Mouse (Mus musculus) intestine, embryonic 16.5 days (tissue): ENCODE measurements around the gene Gatb. TPM values are rescaled to one million over a fixed set of nuclear protein-coding genes. Genes with fewer than 3 reads are reported as not detected.
A peak's percentile ranks its signal among the peaks of the same experiment; 100 is the strongest.

ENCODE experiments used
- ATAC-seq: fragments of 200-750 bp; cut with Nextera tagmentation; 2 replicates; pipeline ENCODE4 v1.8.0; 2017; ENCODE audit warnings: moderate TSS enrichment, moderate library complexity
- H3K27ac ChIP-seq: fragments of 300-500 bp; sonication (generic); 2 replicates; pipeline ENCODE4 v1.5.1; 2014; ENCODE audit warnings: mild to moderate bottlenecking, low read length
- H3K27me3 ChIP-seq: fragments of 300-500 bp; sonication (generic); replicated peaks from 2 replicates; pipeline ENCODE4 v1.6.1; 2014; ENCODE audit warnings: low read length, control low read depth, mixed read lengths; ENCODE audit not compliant: control insufficient read depth, insufficient read depth
- H3K36me3 ChIP-seq: fragments of 300-500 bp; sonication (generic); 2 replicates; pipeline ENCODE4 v1.6.1; 2014; ENCODE audit warnings: low read length, control low read depth; ENCODE audit not compliant: control insufficient read depth, insufficient read depth
- H3K4me1 ChIP-seq: fragments of 300-500 bp; sonication (generic); 2 replicates; pipeline ENCODE4 v1.6.1; 2014; ENCODE audit warnings: low read length, control low read depth, mixed read lengths; ENCODE audit not compliant: control insufficient read depth, insufficient read depth
- H3K4me2 ChIP-seq: fragments of 300-500 bp; sonication (generic); 2 replicates; pipeline ENCODE4 v1.6.1; 2014; ENCODE audit warnings: low read depth, low read length, control low read depth
- H3K4me3 ChIP-seq: fragments of 300-500 bp; sonication (generic); 2 replicates; pipeline ENCODE4 v1.5.1; 2014; ENCODE audit warnings: mild to moderate bottlenecking, low read length
- H3K9ac ChIP-seq: fragments of 300-500 bp; sonication (generic); 2 replicates; pipeline ENCODE4 v1.6.1; 2014; ENCODE audit warnings: low read depth, low read length
- H3K9me3 ChIP-seq: fragments of 300-500 bp; sonication (generic); 2 replicates; pipeline ENCODE4 v1.6.1; 2016; ENCODE audit warnings: low read length, control low read depth; ENCODE audit not compliant: control insufficient read depth
- WGBS: fragments of 180-500 bp; shearing (Covaris S2); extraction: QIAGEN DNeasy Blood & Tissue Kit; methylation state at CpG from one replicate; pipeline ENCODE4 v1.1.7; 2014; 5-methylcytosine and 5-hydroxymethylcytosine counted together
- polyA plus RNA-seq: library from polyadenylated mRNA; unstranded; fragments of >200 nt; fragmentation: Nextera tagmentation; extraction: Ambion mirVana; gene quantifications from 2 replicates; pipeline ENCODE4 v1.2.1, GENCODE M21; 2015

The Gatb gene
- polyA plus RNA-seq, 1 experiment from 2014 or later, result 37.8 TPM

DNA sequence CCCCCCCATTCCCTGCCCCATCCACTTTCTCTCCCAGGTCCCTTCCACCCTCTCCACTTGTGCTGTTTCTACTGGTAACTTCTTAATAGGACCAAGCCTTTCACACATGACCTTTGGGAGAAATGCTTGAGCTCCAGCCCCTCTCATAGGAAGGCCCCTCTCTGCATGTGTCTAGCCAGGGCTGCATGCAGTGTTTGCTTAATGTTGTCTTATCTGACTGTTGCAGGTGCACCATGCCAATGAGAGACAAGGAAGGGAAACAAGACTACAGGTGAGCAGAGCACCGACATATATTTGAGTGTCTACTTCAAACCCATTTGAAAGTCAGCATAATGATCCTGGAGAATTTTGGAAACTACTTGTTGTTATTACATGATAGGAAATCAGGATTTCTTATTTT, 42.5 kb downstream of the Gatb start:
- H3K27me3 ChIP-seq, result no peaks in the 10 kb centered on the region
- no peak overlapping the region for H3K9ac ChIP-seq
- H3K4me3 ChIP-seq, result no peak overlapping the region
- no peaks in the 10 kb centered on the region for H3K9me3 ChIP-seq
- 96% methylated on average over 1 of the region's 1 CpGs for WGBS
- no peak overlapping the region for H3K4me2 ChIP-seq
- no peaks in the 10 kb centered on the region for H3K4me1 ChIP-seq
- no peaks in the 10 kb centered on the region for H3K36me3 ChIP-seq
- no peak for ATAC-seq
- no peak overlapping the region for H3K27ac ChIP-seq

DNA sequence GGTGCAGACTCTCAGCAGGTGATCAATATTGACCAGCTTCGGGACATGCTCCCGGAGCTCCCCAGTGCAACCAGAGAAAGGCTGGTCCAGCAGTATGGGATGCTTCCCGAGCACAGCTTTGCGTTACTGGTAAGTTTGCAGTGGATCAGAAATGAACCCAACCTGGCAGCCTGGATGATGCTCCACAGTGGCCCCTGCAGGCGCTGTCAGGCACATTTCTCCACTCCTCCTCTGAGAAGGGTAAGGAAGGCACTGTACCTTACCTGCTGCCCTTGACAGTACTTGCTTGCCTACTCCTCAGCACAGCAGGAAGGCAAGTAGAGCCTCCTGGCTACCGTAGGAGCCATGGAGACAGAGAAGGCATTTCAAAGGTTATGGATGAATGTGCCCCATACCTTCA, 45.0 kb downstream of the Gatb start:
- no peaks in the 10 kb centered on the region for H3K9me3 ChIP-seq
- no peak overlapping the region for H3K4me2 ChIP-seq
- ATAC-seq, result no peak
- 82% methylated on average over 6 of the region's 6 CpGs for WGBS
- H3K4me1 ChIP-seq, result no peaks in the 10 kb centered on the region
- no peaks in the 10 kb centered on the region for H3K27me3 ChIP-seq
- H3K27ac ChIP-seq, result no peak overlapping the region
- no peak overlapping the region for H3K9ac ChIP-seq
- no peak overlapping the region for H3K4me3 ChIP-seq
- no peaks in the 10 kb centered on the region for H3K36me3 ChIP-seq

DNA sequence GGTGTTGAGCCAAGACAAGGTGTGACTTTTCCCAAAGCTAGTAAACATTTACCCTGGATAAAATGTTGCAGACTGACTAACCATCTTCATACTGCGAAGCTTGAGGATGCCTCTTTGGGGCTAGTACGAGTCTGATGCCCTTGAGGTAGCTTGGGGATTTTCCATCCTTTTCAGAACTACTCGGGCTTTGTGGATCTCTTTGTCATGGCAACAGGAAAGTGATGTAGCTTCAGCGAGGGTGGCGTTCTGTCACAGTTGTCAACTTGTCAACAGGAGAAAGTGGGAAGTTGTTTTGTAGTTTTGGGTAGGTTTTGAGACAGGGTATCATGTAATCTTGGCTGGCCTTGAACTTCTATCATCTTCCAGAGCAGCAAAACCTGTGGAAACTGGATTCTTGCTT, 45.4 kb downstream of the Gatb start:
- no peak overlapping the region for H3K4me3 ChIP-seq
- no peaks in the 10 kb centered on the region for H3K9me3 ChIP-seq
- 91% methylated on average over 5 of the region's 5 CpGs for WGBS
- no peak overlapping the region for H3K9ac ChIP-seq
- H3K4me1 ChIP-seq, result no peaks in the 10 kb centered on the region
- H3K27ac ChIP-seq, result no peak overlapping the region
- H3K36me3 ChIP-seq, result no peaks in the 10 kb centered on the region
- no peak for ATAC-seq
- no peaks in the 10 kb centered on the region for H3K27me3 ChIP-seq
- H3K4me2 ChIP-seq, result no peak overlapping the region

DNA sequence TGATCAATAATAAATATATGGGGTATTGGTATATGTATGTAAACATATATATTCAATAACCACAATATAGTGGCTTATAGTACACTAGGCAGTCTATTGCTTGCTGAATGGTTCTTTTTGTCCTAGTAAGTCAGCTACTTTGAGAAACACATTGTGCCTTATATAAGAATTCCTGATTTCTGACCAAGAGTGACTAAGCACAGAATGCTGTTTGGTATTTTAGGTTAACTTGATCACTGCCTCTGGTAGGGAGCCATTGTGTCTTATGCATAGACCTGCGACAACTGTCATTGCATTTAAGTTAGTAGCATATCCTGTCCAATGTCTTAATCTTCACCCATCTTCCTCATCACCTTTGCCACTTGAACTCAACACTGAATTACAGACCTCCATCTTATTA, 45.8 kb downstream of the Gatb start:
- Histone ChIP-seq H3K9ac (no peak overlapping the region), H3K4me2 (no peak overlapping the region)
- no peak for ATAC-seq

DNA sequence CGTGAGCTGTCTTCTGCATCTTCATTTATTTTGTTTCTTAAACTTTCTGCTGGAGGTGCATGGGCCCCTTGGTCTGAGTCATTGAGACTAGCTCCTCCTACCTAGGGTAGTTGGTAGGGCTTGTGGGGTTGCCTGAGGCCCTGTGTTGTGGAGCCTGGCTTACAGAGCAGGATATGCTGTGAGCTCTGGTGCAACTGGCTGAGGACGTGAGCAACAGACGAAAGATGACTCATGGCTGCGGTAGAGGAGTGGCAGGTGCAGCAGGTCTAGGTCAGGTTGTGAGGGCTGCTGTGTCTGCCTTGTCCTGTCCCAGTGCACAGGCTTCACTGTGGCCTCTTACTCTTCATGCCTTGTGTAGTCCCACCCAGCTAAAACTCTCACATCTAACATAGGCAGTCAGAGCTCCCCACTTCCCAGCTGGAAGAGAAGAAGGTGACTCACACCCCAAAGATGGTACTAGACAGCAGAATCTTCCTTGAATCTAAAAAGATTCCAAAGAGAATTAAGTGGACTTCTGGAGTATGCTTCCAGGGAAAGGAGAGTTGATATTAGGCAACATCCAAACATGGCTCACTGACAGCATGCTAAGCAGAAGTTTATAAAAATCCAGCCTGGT, 56.1 kb downstream of the Gatb start:
- Histone ChIP-seq H3K4me3 (no peak overlapping the region), H3K9ac (no peak overlapping the region), H3K27ac (no peak overlapping the region), H3K27me3 (no peaks in the 10 kb centered on the region), H3K9me3 (no peaks in the 10 kb centered on the region), H3K4me1 (0 out of 2 replicates have a peak, but pooled peaks cover 2% of the 10 kb centered on the region), H3K36me3 (no peaks in the 10 kb centered on the region), H3K4me2 (no peak overlapping the region)
- no peak for ATAC-seq
- WGBS, result 86% methylated on average over 4 of the region's 4 CpGs

More for the DNA sequence above, 45.8 kb downstream of the Gatb start:
- H3K9me3 ChIP-seq, result no peaks in the 10 kb centered on the region
- H3K4me1 ChIP-seq, result no peaks in the 10 kb centered on the region
- WGBS, result 94% methylated on average over 1 of the region's 1 CpGs
- H3K27me3 ChIP-seq, result no peaks in the 10 kb centered on the region
- H3K36me3 ChIP-seq, result no peaks in the 10 kb centered on the region
- no peak overlapping the region for H3K4me3 ChIP-seq
- no peak overlapping the region for H3K27ac ChIP-seq

DNA sequence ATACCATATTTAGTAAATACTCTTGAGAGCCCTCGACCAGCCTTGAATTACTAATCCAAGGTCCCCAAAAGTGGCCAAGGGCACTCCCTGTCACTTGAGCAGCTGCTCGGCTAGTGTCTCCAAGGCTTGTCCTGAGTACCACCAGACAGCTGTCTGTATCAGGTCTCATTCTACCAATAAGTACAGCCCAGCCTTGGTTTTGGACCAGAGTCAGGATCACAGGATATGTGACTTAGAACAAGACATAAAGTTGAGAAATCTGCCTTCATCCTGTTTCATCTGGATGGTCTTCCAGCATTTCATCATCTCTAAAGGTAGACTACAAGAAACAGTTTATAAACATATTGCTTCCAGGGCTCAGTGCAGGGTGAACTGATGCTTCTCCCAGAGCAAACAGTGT, 59.8 kb downstream of the Gatb start:
- 74% methylated on average over 2 of the region's 2 CpGs for WGBS

DNA sequence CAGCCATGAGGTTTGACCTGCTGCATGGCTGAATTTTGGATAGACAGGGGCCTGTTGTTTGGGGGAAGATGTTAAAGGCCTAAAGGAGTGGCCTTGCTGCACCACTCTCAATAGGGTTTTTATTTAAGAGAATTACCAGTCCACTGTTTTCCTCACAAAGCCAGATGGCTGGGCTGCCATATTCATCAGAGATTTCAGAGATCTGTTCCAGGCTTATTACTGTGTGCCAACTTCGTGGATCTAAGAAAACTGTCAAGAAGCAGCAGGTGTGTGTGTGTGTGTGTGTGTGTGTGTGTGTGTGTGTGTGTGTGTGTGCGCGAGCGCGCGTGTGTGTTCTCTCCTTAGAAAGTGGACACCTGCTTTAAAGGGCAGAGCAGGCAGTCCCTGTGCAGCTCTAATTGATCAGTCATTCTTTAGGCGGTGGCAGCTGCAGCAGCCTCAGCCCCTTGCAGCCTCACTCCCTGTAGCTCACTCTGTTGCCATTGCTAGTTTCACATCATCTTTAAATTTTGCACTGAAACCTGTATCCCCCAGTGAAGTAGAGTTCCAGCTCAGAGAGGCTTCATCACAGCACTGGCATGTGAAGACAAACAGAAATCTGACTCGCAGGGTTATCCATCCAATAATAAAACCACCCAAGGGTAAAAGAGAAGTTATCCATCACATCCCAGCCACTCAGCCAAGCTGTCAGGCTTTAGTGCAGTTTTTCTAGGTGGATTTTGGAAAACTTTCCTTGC, 60.6 kb downstream of the Gatb start:
- ATAC-seq, result no peak
- H3K9me3 ChIP-seq, result no peaks in the 10 kb centered on the region
- no peak overlapping the region for H3K4me2 ChIP-seq
- no peak overlapping the region for H3K9ac ChIP-seq
- no peak overlapping the region for H3K4me3 ChIP-seq
- no peak overlapping the region for H3K27ac ChIP-seq
- 73% methylated on average over 8 of the region's 8 CpGs for WGBS
- H3K4me1 ChIP-seq, result 0 out of 2 replicates have a peak, but pooled peaks cover 5% of the 10 kb centered on the region
- H3K27me3 ChIP-seq, result no peaks in the 10 kb centered on the region
- no peaks in the 10 kb centered on the region for H3K36me3 ChIP-seq

More for the DNA sequence above, 59.8 kb downstream of the Gatb start:
- H3K4me3 ChIP-seq, result no peak overlapping the region
- no peak overlapping the region for H3K27ac ChIP-seq
- 0 out of 2 replicates have a peak, but pooled peaks cover 5% of the 10 kb centered on the region for H3K4me1 ChIP-seq
- H3K27me3 ChIP-seq, result no peaks in the 10 kb centered on the region
- H3K36me3 ChIP-seq, result no peaks in the 10 kb centered on the region
- H3K9me3 ChIP-seq, result no peaks in the 10 kb centered on the region
- ATAC-seq, result no peak
- H3K9ac ChIP-seq, result no peak overlapping the region
- H3K4me2 ChIP-seq, result no peak overlapping the region

DNA sequence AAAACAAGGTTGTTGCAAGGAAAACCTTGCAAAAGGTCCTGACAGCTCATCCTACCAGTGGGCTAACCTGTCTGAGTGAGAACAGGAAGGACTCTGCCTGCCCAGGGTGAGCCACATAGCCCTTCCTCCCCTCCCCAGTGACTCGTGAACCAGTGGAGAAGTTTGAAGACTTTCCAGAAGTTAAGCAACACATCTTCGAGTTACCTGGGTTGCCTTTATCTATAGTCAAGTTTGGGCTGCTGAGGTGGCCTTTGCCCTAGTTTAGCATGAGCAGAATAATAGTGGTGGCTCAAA, 61.2 kb downstream of the Gatb start:
- Histone ChIP-seq H3K27ac (0 out of 2 replicates have a peak overlapping the region, but pooled peaks have one; percentile 4), H3K9me3 (no peaks in the 10 kb centered on the region), H3K27me3 (no peaks in the 10 kb centered on the region), H3K36me3 (no peaks in the 10 kb centered on the region), H3K4me1 (0 out of 2 replicates have a peak, but pooled peaks cover 5% of the 10 kb centered on the region), H3K4me2 (no peak overlapping the region), H3K9ac (no peak overlapping the region), H3K4me3 (no peak overlapping the region)
- 52% methylated on average over 2 of the region's 2 CpGs for WGBS
- no peak for ATAC-seq

DNA sequence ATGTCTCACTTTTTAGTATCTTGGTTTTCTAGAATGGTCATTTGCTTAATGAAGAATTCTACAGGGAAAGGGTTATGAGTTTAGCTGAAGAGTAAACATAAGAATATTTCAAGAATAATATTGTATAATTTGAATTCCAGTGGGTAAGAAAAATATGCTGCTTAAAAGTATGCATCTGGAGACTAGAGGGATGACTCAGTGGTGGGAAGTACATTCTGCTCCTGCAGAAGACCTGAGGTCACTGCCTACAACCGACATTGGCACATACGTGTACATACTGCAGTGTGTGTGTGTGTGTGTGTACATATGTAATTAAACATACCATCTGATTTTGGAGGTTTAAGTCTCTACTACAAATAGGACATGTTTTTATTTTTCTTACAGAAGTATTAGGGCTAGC, 61.7 kb downstream of the Gatb start:
- no peaks in the 10 kb centered on the region for H3K36me3 ChIP-seq
- H3K4me1 ChIP-seq, result 0 out of 2 replicates have a peak, but pooled peaks cover 5% of the 10 kb centered on the region
- no peak overlapping the region for H3K9ac ChIP-seq
- H3K27ac ChIP-seq, result no peak overlapping the region
- H3K4me2 ChIP-seq, result no peak overlapping the region
- H3K27me3 ChIP-seq, result no peaks in the 10 kb centered on the region
- no peaks in the 10 kb centered on the region for H3K9me3 ChIP-seq
- ATAC-seq, result no peak
- WGBS, result 72% methylated on average over 2 of the region's 2 CpGs
- H3K4me3 ChIP-seq, result no peak overlapping the region
